Mouse (Mus musculus) c-Kit-positive CD71-positive TER-119-positive erythroid progenitor cells, embryonic 14.5 days (primary cell): ENCODE data around the gene Cyth3.

Experiments used
- DNase-seq: peaks from one replicate; pipeline ENCODE4 v3.0.0-alpha.2; 2013; ENCODE audit warnings: low spot score

Gene Cyth3

DNA sequence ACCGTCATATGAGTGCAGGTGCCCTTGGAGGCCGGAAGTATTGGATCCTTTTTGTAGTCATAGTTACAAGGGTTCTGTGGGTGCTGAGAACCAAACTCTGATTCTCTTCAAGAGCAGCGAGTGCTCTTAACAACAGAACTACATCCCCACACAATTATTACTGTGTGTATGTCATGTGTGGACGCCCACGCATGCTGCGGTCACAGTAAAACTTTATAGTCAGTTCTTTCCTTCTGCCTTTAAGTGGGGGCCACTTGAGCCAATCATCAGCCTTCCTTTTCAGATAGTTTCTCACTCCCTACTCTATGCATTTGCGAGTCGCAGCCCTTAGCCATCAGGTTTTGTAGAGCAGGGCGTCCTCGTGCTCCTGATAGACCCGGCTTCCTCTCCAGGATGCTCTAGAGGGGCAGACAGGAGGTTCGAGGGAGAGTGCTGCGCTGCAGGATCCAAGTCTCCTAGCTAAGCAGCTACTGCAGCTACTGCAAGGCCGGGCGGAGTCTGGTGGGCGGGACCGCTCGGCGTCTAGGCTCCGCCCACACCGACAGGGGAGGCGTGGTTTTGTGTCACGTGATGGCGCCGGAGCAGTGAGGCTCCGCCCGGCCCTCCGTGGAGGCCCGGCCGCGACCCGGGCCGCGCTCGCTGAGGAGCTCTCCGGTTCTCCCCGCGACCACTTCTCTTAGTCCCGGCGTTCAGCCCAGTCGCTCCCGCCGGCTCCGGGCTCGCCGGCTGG, at the start of gene Cyth3:
TSS of gene Cyth3 (plus strand) at position 555 of the 730 bp plus-strand sequence.
- peak; percentile 93 for DNase-seq

GRCm38 (mm10) chr5:143573067-143573466, 49.2 kb upstream of the Cyth3 start:
- no peak for DNase-seq

DNA sequence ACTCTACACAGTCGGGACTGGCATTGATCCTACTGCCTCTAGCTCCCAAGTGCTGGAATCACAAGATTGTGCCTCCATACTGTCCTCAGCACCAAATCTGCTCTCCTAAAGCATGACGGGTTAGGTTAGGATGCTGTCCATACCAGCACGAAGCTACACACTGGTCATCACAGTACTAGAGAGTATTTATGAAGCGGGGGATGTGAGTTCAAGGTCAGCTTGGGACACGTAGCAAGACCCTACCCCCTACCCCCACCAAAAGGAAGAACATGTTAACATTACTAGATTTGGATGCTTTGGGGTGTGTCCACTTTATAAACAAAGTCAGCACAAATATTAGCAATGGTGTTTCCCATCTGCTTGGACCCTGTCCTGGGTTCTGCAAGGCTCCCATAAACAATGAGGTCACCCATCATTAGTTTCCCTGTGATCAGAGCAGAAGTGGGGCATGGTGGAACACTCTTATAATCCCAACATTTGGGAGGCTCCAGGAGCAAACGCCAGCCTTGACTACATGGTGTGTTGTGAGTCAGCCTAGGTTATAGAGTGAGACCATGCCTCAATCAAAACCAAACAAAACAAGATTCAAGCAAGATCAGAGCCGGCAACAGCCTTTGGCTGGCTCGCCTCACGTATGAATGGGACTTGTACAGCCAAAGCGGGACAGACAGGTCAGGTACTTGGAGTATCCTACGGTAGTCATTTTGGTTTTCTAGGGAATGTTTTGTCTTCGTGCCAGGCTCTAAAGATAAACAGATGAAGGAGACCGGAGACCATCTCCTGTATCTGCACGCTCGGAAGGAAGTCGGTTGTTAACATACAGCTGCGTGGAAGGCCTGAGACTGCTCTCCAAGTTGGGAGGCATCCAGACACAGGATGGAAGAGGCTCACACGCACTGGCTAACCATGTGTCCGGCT, 47.7 kb upstream of the Cyth3 start:
- DNase-seq = no peak

GRCm38 (mm10) chr5:143579537-143580203, 42.6 kb upstream of the Cyth3 start:
- DNase-seq = no peak

- no peak for DNase-seq
Observed at GRCm38 (mm10) chr5:143580982-143581381, 41.3 kb upstream of the Cyth3 start.

- DNase-seq = no peak
Observed at GRCm38 (mm10) chr5:143581874-143582273, 40.4 kb upstream of the Cyth3 start.

DNA sequence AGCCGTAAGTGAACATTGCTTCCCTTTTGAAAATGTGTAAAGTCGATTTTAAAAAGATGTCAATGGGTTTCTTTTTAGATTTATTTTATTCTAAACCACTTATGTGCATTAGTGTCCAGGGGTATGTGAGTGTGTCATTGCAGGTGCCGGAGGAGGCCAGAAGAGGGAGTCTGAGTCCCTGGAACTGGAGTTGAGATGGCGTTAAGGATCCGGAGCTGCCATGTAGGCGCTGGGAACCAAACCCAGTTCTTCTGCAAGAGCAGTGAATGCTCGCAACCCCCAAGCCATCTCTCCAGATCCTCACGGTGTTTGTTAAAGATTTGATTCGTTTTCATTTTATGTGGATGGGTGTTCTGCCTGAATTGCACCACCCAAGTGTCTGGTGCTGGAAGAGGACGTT, 39.2 kb upstream of the Cyth3 start:
- DNase-seq = no peak

GRCm38 (mm10) chr5:143584982-143585381, 37.3 kb upstream of the Cyth3 start:
- no peak for DNase-seq

DNA sequence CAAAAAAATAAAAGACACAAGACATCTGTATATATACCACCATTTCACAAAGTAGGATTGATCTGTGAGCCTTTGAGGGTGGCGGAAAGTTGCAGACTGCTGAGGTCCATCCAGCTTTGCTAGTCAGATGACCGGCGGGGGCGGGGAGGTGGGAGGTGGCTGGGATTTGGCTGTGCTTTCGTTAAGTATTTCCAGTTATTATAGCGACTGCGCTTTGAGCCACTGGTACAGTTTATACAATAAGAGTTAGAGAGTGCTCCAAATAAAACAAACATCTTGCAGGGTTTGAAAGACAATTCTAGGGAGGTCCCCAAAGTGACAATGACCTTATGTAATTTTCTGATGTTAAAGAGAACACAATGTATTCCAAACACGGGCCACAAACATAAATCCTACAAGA, 35.9 kb upstream of the Cyth3 start:
- DNase-seq = no peak

DNA sequence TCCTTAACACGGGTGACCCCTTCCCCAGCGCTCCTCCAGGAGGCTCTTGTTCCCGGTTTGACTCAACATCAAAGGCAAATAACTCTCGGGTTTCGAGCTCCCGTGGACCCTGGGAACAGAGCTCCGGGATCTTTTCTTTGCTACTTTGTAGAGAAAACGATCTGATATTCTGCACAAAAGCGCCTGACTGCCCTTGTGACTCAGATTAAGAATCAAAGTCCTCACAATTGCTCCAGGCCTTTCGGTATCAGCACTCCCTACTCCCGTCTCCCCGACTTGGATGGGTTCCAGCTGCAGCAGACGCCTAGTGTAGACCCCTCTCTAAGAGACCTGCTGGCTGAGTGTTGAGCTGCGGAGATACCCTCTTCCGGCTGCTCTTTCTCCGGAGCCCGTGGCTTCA, 33.1 kb upstream of the Cyth3 start:
- DNase-seq = no peak

- DNase-seq = no peak
Observed at GRCm38 (mm10) chr5:143592926-143593325, 29.3 kb upstream of the Cyth3 start.

GRCm38 (mm10) chr5:143593563-143594146, 28.6 kb upstream of the Cyth3 start:
- DNase-seq = no peak

- DNase-seq = no peak
Observed at GRCm38 (mm10) chr5:143594291-143595065, 27.8 kb upstream of the Cyth3 start.

DNA sequence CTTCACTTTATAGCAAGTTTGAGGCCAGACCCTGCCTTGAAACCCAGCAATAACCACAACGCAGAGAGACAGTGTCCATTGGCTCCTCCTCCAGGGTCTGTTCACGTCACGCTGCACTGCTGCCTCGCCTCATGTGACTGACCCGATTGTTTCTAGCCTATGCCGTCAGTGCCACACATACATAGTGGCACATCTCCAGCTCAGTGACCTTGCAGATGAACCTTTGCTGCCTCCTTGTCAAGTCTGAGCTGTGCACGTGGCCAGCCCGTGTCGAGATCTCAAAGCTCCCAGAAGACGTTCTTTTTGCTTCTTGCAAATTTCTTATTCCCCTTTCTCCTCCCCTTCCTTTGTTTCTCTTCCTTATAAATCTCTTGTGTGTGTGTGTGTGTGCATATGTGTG, 20.2 kb upstream of the Cyth3 start:
- DNase-seq = no peak

GRCm38 (mm10) chr5:143604157-143604774, 18.0 kb upstream of the Cyth3 start:
- no peak for DNase-seq

GRCm38 (mm10) chr5:143606756-143607155, 15.5 kb upstream of the Cyth3 start:
- DNase-seq = no peak

- DNase-seq = no peak
Observed at GRCm38 (mm10) chr5:143608175-143608574, 14.1 kb upstream of the Cyth3 start.

- no peak for DNase-seq
Observed at GRCm38 (mm10) chr5:143611954-143612353, 10.3 kb upstream of the Cyth3 start.

- DNase-seq = no peak
Observed at GRCm38 (mm10) chr5:143613265-143613664, 9.0 kb upstream of the Cyth3 start.

GRCm38 (mm10) chr5:143614519-143614918, 7.7 kb upstream of the Cyth3 start:
- DNase-seq = no peak

DNA sequence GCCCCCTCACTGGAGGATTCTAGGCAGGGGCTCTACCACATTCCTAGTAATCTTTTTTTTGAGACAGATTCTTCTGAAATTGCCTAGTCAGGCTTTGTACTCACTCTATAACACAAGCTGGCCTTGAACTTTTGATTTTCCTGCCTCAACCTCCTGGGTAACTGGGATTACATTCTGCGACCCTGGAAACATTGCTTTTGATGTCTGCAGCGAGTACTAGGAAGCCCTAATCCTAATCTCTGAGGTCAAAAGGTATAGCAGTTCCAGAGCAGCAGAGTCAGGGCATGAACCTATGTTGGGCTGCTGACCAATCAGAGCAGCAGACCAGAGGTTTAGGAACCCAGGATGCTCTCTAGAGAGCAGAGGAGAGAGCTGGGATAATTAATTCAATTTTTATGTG, 6.9 kb upstream of the Cyth3 start:
- no peak for DNase-seq
